Mouse (Mus musculus): ENCODE measurements around the gene Unc45b. TPM values are rescaled to one million over a fixed set of nuclear protein-coding genes. Genes with fewer than 3 reads are reported as not detected.
A peak's percentile ranks its signal among the peaks of the same experiment; 100 is the strongest.

The Unc45b gene
- polyA plus RNA-seq, 1 experiment from 2014 or later: 1.6 TPM

- 0 out of 2 replicates have a peak overlapping the region, but pooled peaks have one; percentile 81 for H3K4me3 ChIP-seq (ENCODE audit: low read depth, low read length)
- ATAC-seq (replicated peaks; ENCODE audit: low FRiP score, low TSS enrichment, low read depth): no peak
- 67% methylated on average over 9 of the region's 9 CpGs for WGBS
- no peak overlapping the region for H3K27ac ChIP-seq (ENCODE audit: low read depth)
- H3K9ac ChIP-seq (ENCODE audit: low read length): peak overlapping the region; percentile 74; the same call in 1 of the 2 replicates
- H3K27me3 ChIP-seq (replicated peaks; ENCODE audit: control insufficient read depth, insufficient read depth, low read length): no peaks in the 10 kb centered on the region
- no peak for DNase-seq (ENCODE audit: low spot score)
- H3K36me3 ChIP-seq (ENCODE audit: control insufficient read depth, insufficient read depth, low read length): no peaks in the 10 kb centered on the region
- no peaks in the 10 kb centered on the region for H3K9me3 ChIP-seq (ENCODE audit: control insufficient read depth, low read length)
- H3K4me2 ChIP-seq (ENCODE audit: low read length): peak overlapping the region; percentile 66
- peaks cover 6% of the 10 kb centered on the region; the same call in 1 of the 2 replicates for H3K4me1 ChIP-seq (replicated peaks; ENCODE audit: control insufficient read depth, insufficient read depth, low read length)
Observed at GRCm38 (mm10) chr11:82869506-82870172, 40.7 kb upstream of the Unc45b start.

- ATAC-seq (replicated peaks; ENCODE audit: low FRiP score, low TSS enrichment, low read depth) (peak; percentile 28; the same call in 1 of the 2 replicates), DNase-seq (ENCODE audit: low spot score) (peak; percentile 75)
- Histone ChIP-seq H3K4me3 (ENCODE audit: low read depth, low read length) (peak overlapping the region; percentile 81), H3K4me1 (replicated peaks; ENCODE audit: control insufficient read depth, insufficient read depth, low read length) (peaks cover 6% of the 10 kb centered on the region; the same call in 1 of the 2 replicates), H3K9ac (ENCODE audit: low read length) (peak overlapping the region; percentile 74), H3K36me3 (ENCODE audit: control insufficient read depth, insufficient read depth, low read length) (no peaks in the 10 kb centered on the region), H3K9me3 (ENCODE audit: control insufficient read depth, low read length) (no peaks in the 10 kb centered on the region), H3K27me3 (replicated peaks; ENCODE audit: control insufficient read depth, insufficient read depth, low read length) (no peaks in the 10 kb centered on the region), H3K27ac (ENCODE audit: low read depth) (no peak overlapping the region), H3K4me2 (ENCODE audit: low read length) (peak overlapping the region; percentile 66)
- WGBS: 3% methylated on average over 35 of the region's 36 CpGs
Observed at GRCm38 (mm10) chr11:82870173-82871030, 39.9 kb upstream of the Unc45b start.

- Histone ChIP-seq H3K4me2 (ENCODE audit: low read length) (peak within 1 kb of the TSS; percentile 66), H3K36me3 (ENCODE audit: control insufficient read depth, insufficient read depth, low read length) (no peaks in the 10 kb centered on the region), H3K4me3 (ENCODE audit: low read depth, low read length) (peak within 1 kb of the TSS; percentile 81), H3K9me3 (ENCODE audit: control insufficient read depth, low read length) (no peaks in the 10 kb centered on the region), H3K27me3 (replicated peaks; ENCODE audit: control insufficient read depth, insufficient read depth, low read length) (no peaks in the 10 kb centered on the region), H3K4me1 (replicated peaks; ENCODE audit: control insufficient read depth, insufficient read depth, low read length) (peaks cover 6% of the 10 kb centered on the region; the same call in 1 of the 2 replicates), H3K27ac (ENCODE audit: low read depth) (no peak within 1 kb of the TSS), H3K9ac (ENCODE audit: low read length) (peak within 1 kb of the TSS; percentile 74)
- DNase-seq (ENCODE audit: low spot score): peak; percentile 95
- WGBS: under 1% methylated on average over 39 of the region's 43 CpGs
- peak; percentile 96 for ATAC-seq (replicated peaks; ENCODE audit: low FRiP score, low TSS enrichment, low read depth)
Observed at GRCm38 (mm10) chr11:82871031-82871446, 39.3 kb upstream of the Unc45b start, which contains the start of gene Rffl. TSS of gene Rffl (minus strand) at chr11:82871210.

DNA sequence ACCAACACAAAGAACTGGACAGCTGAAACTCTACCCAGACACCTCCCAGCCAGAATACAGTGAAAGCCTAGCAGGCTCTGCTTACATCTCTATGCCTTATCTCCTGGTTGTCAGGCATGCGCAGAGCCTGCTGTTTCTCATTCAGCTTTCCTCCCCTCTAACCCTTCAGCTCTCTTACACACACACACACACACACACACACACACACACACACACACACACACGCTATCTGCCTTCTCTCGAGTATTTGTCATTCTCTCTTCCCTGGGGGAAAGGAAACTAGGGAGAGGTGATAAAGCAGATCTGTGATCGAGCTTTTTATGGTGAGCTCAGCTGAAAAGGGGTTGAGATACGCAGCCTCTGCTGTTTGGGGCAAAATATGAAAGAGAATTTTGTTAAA lies 35.4 kb upstream of the Unc45b start:
- no peaks in the 10 kb centered on the region for H3K9me3 ChIP-seq (ENCODE audit: control insufficient read depth, low read length)
- DNase-seq (ENCODE audit: low spot score): no peak
- no peak overlapping the region for H3K27ac ChIP-seq (ENCODE audit: low read depth)
- no peak for ATAC-seq (replicated peaks; ENCODE audit: low FRiP score, low TSS enrichment, low read depth)
- WGBS: 39% methylated on average over 5 of the region's 5 CpGs
- H3K27me3 ChIP-seq (replicated peaks; ENCODE audit: control insufficient read depth, insufficient read depth, low read length): no peaks in the 10 kb centered on the region
- peaks cover 14% of the 10 kb centered on the region; the same call in 1 of the 2 replicates for H3K36me3 ChIP-seq (ENCODE audit: control insufficient read depth, insufficient read depth, low read length)
- no peak overlapping the region for H3K4me2 ChIP-seq (ENCODE audit: low read length)
- no peak overlapping the region for H3K4me3 ChIP-seq (ENCODE audit: low read depth, low read length)
- H3K4me1 ChIP-seq (replicated peaks; ENCODE audit: control insufficient read depth, insufficient read depth, low read length): peaks cover 5% of the 10 kb centered on the region; the same call in 1 of the 2 replicates
- no peak overlapping the region for H3K9ac ChIP-seq (ENCODE audit: low read length)

- no peak for ATAC-seq (replicated peaks; ENCODE audit: low FRiP score, low TSS enrichment, low read depth)
- no peak for DNase-seq (ENCODE audit: low spot score)
- Histone ChIP-seq H3K9me3 (ENCODE audit: control insufficient read depth, low read length) (no peaks in the 10 kb centered on the region), H3K4me1 (replicated peaks; ENCODE audit: control insufficient read depth, insufficient read depth, low read length) (no peaks in the 10 kb centered on the region), H3K4me2 (ENCODE audit: low read length) (no peak overlapping the region), H3K4me3 (ENCODE audit: low read depth, low read length) (no peak overlapping the region), H3K27me3 (replicated peaks; ENCODE audit: control insufficient read depth, insufficient read depth, low read length) (no peaks in the 10 kb centered on the region), H3K36me3 (ENCODE audit: control insufficient read depth, insufficient read depth, low read length) (peaks cover 14% of the 10 kb centered on the region; the same call in 1 of the 2 replicates), H3K9ac (ENCODE audit: low read length) (no peak overlapping the region), H3K27ac (ENCODE audit: low read depth) (no peak overlapping the region)
- 91% methylated on average over 5 of the region's 5 CpGs for WGBS
Observed at GRCm38 (mm10) chr11:82875631-82876030, 34.7 kb upstream of the Unc45b start.

GRCm38 (mm10) chr11:82877726-82878344 lies 32.5 kb upstream of the Unc45b start:
- no peak overlapping the region for H3K4me2 ChIP-seq (ENCODE audit: low read length)
- no peaks in the 10 kb centered on the region for H3K27me3 ChIP-seq (replicated peaks; ENCODE audit: control insufficient read depth, insufficient read depth, low read length)
- ATAC-seq (replicated peaks; ENCODE audit: low FRiP score, low TSS enrichment, low read depth): no peak
- no peak for DNase-seq (ENCODE audit: low spot score)
- H3K4me1 ChIP-seq (replicated peaks; ENCODE audit: control insufficient read depth, insufficient read depth, low read length): no peaks in the 10 kb centered on the region
- whole genome bisulfite sequencing: 85% methylated on average over 7 of the region's 7 CpGs
- no peak overlapping the region for H3K4me3 ChIP-seq (ENCODE audit: low read depth, low read length)
- no peaks in the 10 kb centered on the region for H3K9me3 ChIP-seq (ENCODE audit: control insufficient read depth, low read length)
- no peak overlapping the region for H3K27ac ChIP-seq (ENCODE audit: low read depth)
- peaks cover 20% of the 10 kb centered on the region; the same call in 1 of the 2 replicates for H3K36me3 ChIP-seq (ENCODE audit: control insufficient read depth, insufficient read depth, low read length)
- H3K9ac ChIP-seq (ENCODE audit: low read length): no peak overlapping the region

GRCm38 (mm10) chr11:82883180-82883579 lies 27.2 kb upstream of the Unc45b start:
- no peak for ATAC-seq (replicated peaks; ENCODE audit: low FRiP score, low TSS enrichment, low read depth)
- H3K27me3 ChIP-seq (replicated peaks; ENCODE audit: control insufficient read depth, insufficient read depth, low read length): no peaks in the 10 kb centered on the region

DNA sequence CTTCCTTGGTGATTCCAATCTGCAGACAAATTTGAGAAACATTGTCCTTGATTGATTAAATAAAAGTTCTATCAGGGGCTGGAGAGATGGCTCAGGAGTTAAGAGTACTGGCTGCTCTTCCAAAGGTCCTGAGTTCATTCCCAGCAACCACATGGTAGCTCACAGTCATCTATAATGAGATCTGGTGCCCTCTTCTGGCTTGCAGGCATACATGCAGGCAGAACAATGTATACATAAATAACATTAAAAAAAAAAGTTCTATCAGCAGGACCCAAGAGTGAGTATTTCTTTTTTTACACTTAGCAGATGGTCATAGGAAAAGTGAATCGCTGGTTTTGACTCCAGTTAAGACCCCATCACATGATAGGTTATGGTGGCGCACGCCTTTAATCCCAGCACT lies 23.8 kb upstream of the Unc45b start:
- Histone ChIP-seq H3K4me1 (replicated peaks; ENCODE audit: control insufficient read depth, insufficient read depth, low read length) (peaks cover 16% of the 10 kb centered on the region; the same call in 1 of the 2 replicates), H3K36me3 (ENCODE audit: control insufficient read depth, insufficient read depth, low read length) (0 out of 2 replicates have a peak, but pooled peaks cover 4% of the 10 kb centered on the region), H3K27ac (ENCODE audit: low read depth) (no peak overlapping the region), H3K9ac (ENCODE audit: low read length) (no peak overlapping the region), H3K27me3 (replicated peaks; ENCODE audit: control insufficient read depth, insufficient read depth, low read length) (no peaks in the 10 kb centered on the region), H3K9me3 (ENCODE audit: control insufficient read depth, low read length) (no peaks in the 10 kb centered on the region), H3K4me3 (ENCODE audit: low read depth, low read length) (no peak overlapping the region), H3K4me2 (ENCODE audit: low read length) (no peak overlapping the region)
- WGBS: 86% methylated on average over 3 of the region's 3 CpGs
- ATAC-seq (replicated peaks; ENCODE audit: low FRiP score, low TSS enrichment, low read depth) (no peak), DNase-seq (ENCODE audit: low spot score) (no peak)

More at GRCm38 (mm10) chr11:82883180-82883579, 27.2 kb upstream of the Unc45b start:
- DNase-seq (ENCODE audit: low spot score): no peak
- no peak overlapping the region for H3K4me3 ChIP-seq (ENCODE audit: low read depth, low read length)
- H3K36me3 ChIP-seq (ENCODE audit: control insufficient read depth, insufficient read depth, low read length): peaks cover 20% of the 10 kb centered on the region; the same call in 1 of the 2 replicates
- no peak overlapping the region for H3K9ac ChIP-seq (ENCODE audit: low read length)
- H3K27ac ChIP-seq (ENCODE audit: low read depth): no peak overlapping the region
- H3K9me3 ChIP-seq (ENCODE audit: control insufficient read depth, low read length): no peaks in the 10 kb centered on the region
- no peak overlapping the region for H3K4me2 ChIP-seq (ENCODE audit: low read length)
- peaks cover under 1% of the 10 kb centered on the region; the same call in 1 of the 2 replicates for H3K4me1 ChIP-seq (replicated peaks; ENCODE audit: control insufficient read depth, insufficient read depth, low read length)
- 64% methylated on average over 8 of the region's 8 CpGs for WGBS
